Mouse (Mus musculus): ENCODE measurements around the gene Srgap2. TPM values are rescaled to one million over a fixed set of nuclear protein-coding genes. Genes with fewer than 3 reads are reported as not detected.

Srgap2 gene
- polyA plus RNA-seq, 1 experiment from 2014 or later = 9.5 TPM

- ATAC-seq (ENCODE audit: insufficient read depth, low FRiP score, low read depth) = no peak
- H3K9ac ChIP-seq = peak overlapping the region; percentile 77
- peak overlapping the region; percentile 82 for H3K4me3 ChIP-seq (replicated peaks)
- H3K9me3 ChIP-seq = no peaks in the 10 kb centered on the region
- no peaks in the 10 kb centered on the region for H3K36me3 ChIP-seq
- no peaks in the 10 kb centered on the region for H3K27me3 ChIP-seq (replicated peaks)
- 0 out of 2 replicates have a peak overlapping the region, but pooled peaks have one; percentile 97 for H3K27ac ChIP-seq
- WGBS = 2% methylated on average over 26 of the region's 26 CpGs
- peak overlapping the region; percentile 94 for H3K4me2 ChIP-seq
- peaks cover 25% of the 10 kb centered on the region for H3K4me1 ChIP-seq
Measured at GRCm38 (mm10) chr1:131525101-131525585, 2.0 kb downstream of the Srgap2 start.

GRCm38 (mm10) chr1:131523794-131524193 is 3.4 kb downstream of the Srgap2 start:
- H3K9me3 ChIP-seq = no peaks in the 10 kb centered on the region
- ATAC-seq (ENCODE audit: insufficient read depth, low FRiP score, low read depth) = no peak
- no peaks in the 10 kb centered on the region for H3K36me3 ChIP-seq
- H3K9ac ChIP-seq = no peak overlapping the region
- no peak overlapping the region for H3K27ac ChIP-seq
- peak overlapping the region; percentile 82 for H3K4me3 ChIP-seq (replicated peaks)
- peak overlapping the region; percentile 94 for H3K4me2 ChIP-seq
- H3K4me1 ChIP-seq = peaks cover 24% of the 10 kb centered on the region
- WGBS = 46% methylated on average over 3 of the region's 3 CpGs
- no peaks in the 10 kb centered on the region for H3K27me3 ChIP-seq (replicated peaks)

DNA sequence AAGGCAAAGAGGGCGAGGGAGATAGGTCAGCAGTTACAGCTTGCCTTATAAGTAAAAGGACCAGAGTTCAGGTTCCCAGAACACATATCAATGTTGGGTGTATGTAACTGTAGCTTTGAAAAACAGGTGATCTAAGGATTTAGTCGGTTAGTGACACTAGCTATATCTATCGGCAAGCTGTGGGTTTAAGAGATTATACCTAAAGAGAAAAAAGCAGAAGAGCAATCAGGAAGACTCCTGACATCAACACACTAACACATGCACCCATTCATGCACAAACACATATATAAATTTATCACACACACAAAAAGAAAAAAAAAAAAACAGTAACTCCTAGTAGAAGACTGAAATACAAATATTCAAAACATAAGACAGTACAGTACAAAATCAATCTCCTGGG is 10.6 kb downstream of the Srgap2 start:
- Histone ChIP-seq H3K4me1 (no peaks in the 10 kb centered on the region), H3K27ac (no peak overlapping the region), H3K4me3 (replicated peaks) (no peak overlapping the region), H3K9me3 (no peaks in the 10 kb centered on the region), H3K9ac (no peak overlapping the region), H3K36me3 (no peaks in the 10 kb centered on the region), H3K4me2 (no peak overlapping the region), H3K27me3 (replicated peaks) (no peaks in the 10 kb centered on the region)
- 84% methylated on average over 3 of the region's 3 CpGs for WGBS
- ATAC-seq (ENCODE audit: insufficient read depth, low FRiP score, low read depth) = no peak

- no peaks in the 10 kb centered on the region for H3K27me3 ChIP-seq (replicated peaks)
Measured at GRCm38 (mm10) chr1:131514197-131514596, 13.0 kb downstream of the Srgap2 start.

DNA sequence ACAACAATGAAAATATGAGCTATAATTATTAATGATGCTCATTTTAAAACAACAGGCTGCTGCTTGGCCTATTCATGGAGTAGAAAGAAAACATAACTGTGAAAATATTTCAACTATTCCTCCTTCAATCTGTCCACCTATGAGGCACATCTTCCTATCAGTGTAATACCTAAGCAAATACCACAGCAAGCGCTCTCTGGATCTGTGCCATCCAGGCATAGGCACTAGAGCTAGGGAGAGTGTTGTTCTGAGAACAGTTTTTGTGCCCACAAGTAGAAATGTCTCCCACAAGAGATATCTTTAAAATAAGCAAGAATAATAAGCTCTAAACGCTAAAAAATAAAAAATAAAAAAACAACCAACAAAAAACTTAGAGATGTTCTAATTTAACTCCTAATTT is 14.0 kb downstream of the Srgap2 start:
- no peaks in the 10 kb centered on the region for H3K9me3 ChIP-seq
- no peak for ATAC-seq (ENCODE audit: insufficient read depth, low FRiP score, low read depth)
- no peak overlapping the region for H3K4me2 ChIP-seq
- no peaks in the 10 kb centered on the region for H3K4me1 ChIP-seq
- no peaks in the 10 kb centered on the region for H3K36me3 ChIP-seq
- H3K27me3 ChIP-seq (replicated peaks) = no peaks in the 10 kb centered on the region
- 84% methylated on average over 2 of the region's 2 CpGs for WGBS
- H3K4me3 ChIP-seq (replicated peaks) = no peak overlapping the region
- no peak overlapping the region for H3K27ac ChIP-seq
- H3K9ac ChIP-seq = no peak overlapping the region

More at GRCm38 (mm10) chr1:131514197-131514596, 13.0 kb downstream of the Srgap2 start:
- no peaks in the 10 kb centered on the region for H3K9me3 ChIP-seq
- 36% methylated on average over 1 of the region's 1 CpGs for whole genome bisulfite sequencing
- H3K27ac ChIP-seq = no peak overlapping the region
- no peak overlapping the region for H3K4me2 ChIP-seq
- H3K9ac ChIP-seq = no peak overlapping the region
- ATAC-seq (ENCODE audit: insufficient read depth, low FRiP score, low read depth) = no peak
- no peak overlapping the region for H3K4me3 ChIP-seq (replicated peaks)
- no peaks in the 10 kb centered on the region for H3K36me3 ChIP-seq
- H3K4me1 ChIP-seq = no peaks in the 10 kb centered on the region

- Histone ChIP-seq H3K4me2 (no peak overlapping the region), H3K27ac (peak overlapping the region; percentile 54), H3K9ac (no peak overlapping the region), H3K4me1 (no peaks in the 10 kb centered on the region), H3K4me3 (replicated peaks) (no peak overlapping the region), H3K27me3 (replicated peaks) (no peaks in the 10 kb centered on the region), H3K9me3 (no peaks in the 10 kb centered on the region), H3K36me3 (no peaks in the 10 kb centered on the region)
- WGBS = 51% methylated on average over 3 of the region's 3 CpGs
- ATAC-seq (ENCODE audit: insufficient read depth, low FRiP score, low read depth) = no peak
Measured at GRCm38 (mm10) chr1:131511661-131512500, 15.3 kb downstream of the Srgap2 start.

DNA sequence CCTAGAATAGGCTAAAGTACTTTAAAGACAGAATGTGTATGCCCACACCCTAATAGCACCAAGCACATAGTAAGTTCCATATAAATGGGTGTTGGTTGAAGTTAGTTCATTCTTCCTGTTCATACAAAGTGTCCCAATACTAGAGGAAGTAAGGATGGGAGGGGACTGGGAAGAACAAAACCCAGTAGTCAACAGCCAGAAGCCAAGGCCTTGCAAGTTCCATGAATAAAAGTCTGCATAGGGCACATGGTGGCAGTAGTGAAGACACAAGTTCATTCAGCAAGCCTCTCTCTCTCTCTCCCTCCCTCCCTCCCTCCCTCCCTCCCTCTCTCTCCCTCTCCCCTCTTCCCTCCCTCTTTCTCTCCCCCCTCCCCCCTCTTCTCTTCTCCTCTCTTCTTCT is 16.0 kb downstream of the Srgap2 start:
- no peak overlapping the region for H3K4me2 ChIP-seq
- H3K9me3 ChIP-seq = no peaks in the 10 kb centered on the region
- H3K36me3 ChIP-seq = no peaks in the 10 kb centered on the region
- no peaks in the 10 kb centered on the region for H3K4me1 ChIP-seq
- H3K27ac ChIP-seq = no peak overlapping the region
- H3K4me3 ChIP-seq (replicated peaks) = no peak overlapping the region
- no peak overlapping the region for H3K9ac ChIP-seq
- no peaks in the 10 kb centered on the region for H3K27me3 ChIP-seq (replicated peaks)
- ATAC-seq (ENCODE audit: insufficient read depth, low FRiP score, low read depth) = no peak

DNA sequence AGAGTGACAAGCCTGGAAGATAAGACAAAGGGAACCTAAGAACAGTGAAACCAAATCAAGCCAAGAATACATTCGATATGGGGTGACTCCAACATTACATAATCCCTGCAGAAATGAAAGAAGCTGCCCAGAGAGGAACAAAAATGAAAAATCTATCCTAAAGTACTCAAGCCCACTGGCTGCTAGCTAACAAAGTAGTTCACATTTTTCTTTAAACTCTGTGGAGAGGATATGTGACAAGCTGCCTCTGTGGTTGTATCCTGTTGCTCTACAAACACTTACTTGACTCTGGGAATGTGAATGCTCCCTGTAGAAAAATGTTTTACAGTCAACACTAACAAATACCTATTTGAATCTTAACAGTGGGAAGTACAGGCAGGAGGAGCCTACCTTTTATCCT is 25.5 kb downstream of the Srgap2 start:
- no peak overlapping the region for H3K4me3 ChIP-seq (replicated peaks)
- no peaks in the 10 kb centered on the region for H3K36me3 ChIP-seq
- no peak overlapping the region for H3K9ac ChIP-seq
- no peak overlapping the region for H3K27ac ChIP-seq
- no peaks in the 10 kb centered on the region for H3K9me3 ChIP-seq
- H3K4me2 ChIP-seq = no peak overlapping the region
- no peaks in the 10 kb centered on the region for H3K4me1 ChIP-seq
- ATAC-seq (ENCODE audit: insufficient read depth, low FRiP score, low read depth) = no peak
- 61% methylated on average over 1 of the region's 1 CpGs for WGBS
- no peaks in the 10 kb centered on the region for H3K27me3 ChIP-seq (replicated peaks)

DNA sequence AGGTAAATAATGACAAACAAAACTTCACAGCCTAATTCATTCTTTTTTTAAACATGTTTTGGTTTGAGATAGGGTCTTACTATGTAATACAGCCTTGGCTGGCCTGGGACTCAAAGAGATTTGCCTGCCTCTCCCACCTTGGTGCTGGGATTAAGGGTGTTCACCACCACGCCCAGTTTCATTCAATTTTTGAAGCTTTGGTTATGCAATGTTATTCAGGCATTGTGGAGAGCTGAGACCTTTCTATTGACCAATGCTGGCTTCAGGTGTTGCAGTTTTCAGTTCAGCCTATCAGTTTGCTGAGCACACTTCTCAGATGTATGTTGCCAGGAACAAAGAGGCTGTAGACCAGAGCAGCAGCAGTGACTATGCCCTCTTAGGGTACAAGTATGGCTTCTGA is 28.9 kb downstream of the Srgap2 start:
- Histone ChIP-seq H3K27ac (no peak overlapping the region), H3K4me2 (no peak overlapping the region), H3K4me3 (replicated peaks) (no peak overlapping the region), H3K4me1 (peaks cover 8% of the 10 kb centered on the region; the same call in 1 of the 2 replicates), H3K9ac (no peak overlapping the region), H3K27me3 (replicated peaks) (no peaks in the 10 kb centered on the region), H3K9me3 (no peaks in the 10 kb centered on the region), H3K36me3 (no peaks in the 10 kb centered on the region)
- 86% methylated on average over 1 of the region's 1 CpGs for WGBS
- ATAC-seq (ENCODE audit: insufficient read depth, low FRiP score, low read depth) = no peak

GRCm38 (mm10) chr1:131493966-131494898 is 32.9 kb downstream of the Srgap2 start:
- WGBS = 61% methylated on average over 4 of the region's 4 CpGs
- Histone ChIP-seq H3K27ac (peak overlapping the region; percentile 38; the same call in 1 of the 2 replicates), H3K27me3 (replicated peaks) (no peaks in the 10 kb centered on the region), H3K9ac (no peak overlapping the region), H3K4me2 (no peak overlapping the region), H3K36me3 (no peaks in the 10 kb centered on the region), H3K4me1 (peaks cover 12% of the 10 kb centered on the region; the same call in 1 of the 2 replicates), H3K9me3 (no peaks in the 10 kb centered on the region), H3K4me3 (replicated peaks) (no peak overlapping the region)
- no peak for ATAC-seq (ENCODE audit: insufficient read depth, low FRiP score, low read depth)

DNA sequence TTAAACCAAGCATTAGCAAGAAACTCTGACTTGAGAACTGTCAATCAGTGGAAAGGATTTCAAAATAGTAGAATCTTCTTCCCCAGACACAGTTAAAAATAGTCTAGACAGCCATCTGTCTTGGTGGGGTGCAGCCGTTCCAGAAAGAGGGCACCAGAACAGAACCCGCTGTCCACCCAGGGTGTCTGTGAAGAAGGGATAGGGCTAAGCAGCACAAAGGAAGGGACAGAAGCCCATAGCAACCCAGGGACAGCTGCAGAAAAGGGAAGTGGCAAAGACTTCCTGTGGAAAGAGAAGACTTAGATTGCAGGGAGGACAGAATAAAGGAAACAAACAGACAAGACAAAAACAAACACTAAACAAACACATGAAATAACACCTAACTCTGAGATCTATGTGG is 34.8 kb downstream of the Srgap2 start:
- 57% methylated on average over 2 of the region's 2 CpGs for WGBS
- ATAC-seq (ENCODE audit: insufficient read depth, low FRiP score, low read depth) = no peak

GRCm38 (mm10) chr1:131491579-131491978 is 35.6 kb downstream of the Srgap2 start:
- no peak for ATAC-seq (ENCODE audit: insufficient read depth, low FRiP score, low read depth)
- no peak overlapping the region for H3K4me2 ChIP-seq
- no peak overlapping the region for H3K9ac ChIP-seq
- H3K4me3 ChIP-seq (replicated peaks) = no peak overlapping the region
- no peaks in the 10 kb centered on the region for H3K27me3 ChIP-seq (replicated peaks)
- no peak overlapping the region for H3K27ac ChIP-seq
- H3K9me3 ChIP-seq = no peaks in the 10 kb centered on the region
- H3K4me1 ChIP-seq = peaks cover 16% of the 10 kb centered on the region; the same call in 1 of the 2 replicates
- H3K36me3 ChIP-seq = no peaks in the 10 kb centered on the region
- WGBS = 49% methylated on average over 4 of the region's 4 CpGs

More for the DNA sequence above, 34.8 kb downstream of the Srgap2 start:
- no peak overlapping the region for H3K9ac ChIP-seq
- H3K9me3 ChIP-seq = no peaks in the 10 kb centered on the region
- H3K4me2 ChIP-seq = no peak overlapping the region
- no peaks in the 10 kb centered on the region for H3K27me3 ChIP-seq (replicated peaks)
- no peaks in the 10 kb centered on the region for H3K36me3 ChIP-seq
- H3K4me1 ChIP-seq = peaks cover 12% of the 10 kb centered on the region; the same call in 1 of the 2 replicates
- H3K27ac ChIP-seq = no peak overlapping the region
- H3K4me3 ChIP-seq (replicated peaks) = no peak overlapping the region

Data from stomach, embryonic 15.5 days (tissue).